Mouse (Mus musculus) testis, adult 2 months (tissue): ENCODE measurements around the gene Ifit1bl2. TPM values are rescaled to one million over a fixed set of nuclear protein-coding genes. Genes with fewer than 3 reads are reported as not detected.

ENCODE experiments used
- H3K27ac ChIP-seq: fragments of 200-500 bp; 2 replicates; pipeline ENCODE4 v1.5.1; 2012; ENCODE audit warnings: low read depth, low read length; ENCODE audit not compliant: control insufficient read depth, insufficient read depth
- H3K27me3 ChIP-seq: fragments of 200-500 bp; 2 replicates; pipeline ENCODE4 v1.6.1; 2012; ENCODE audit warnings: mild to moderate bottlenecking, low read length, moderate library complexity; ENCODE audit not compliant: control insufficient read depth, insufficient read depth
- H3K36me3 ChIP-seq: fragments of 200-500 bp; 2 replicates; pipeline ENCODE4 v1.6.1; 2012; ENCODE audit warnings: mild to moderate bottlenecking, low read length; ENCODE audit not compliant: control insufficient read depth, insufficient read depth
- H3K4me1 ChIP-seq: fragments of 200-500 bp; 2 replicates; pipeline ENCODE4 v1.6.1; 2012; ENCODE audit warnings: low read length; ENCODE audit not compliant: control insufficient read depth, insufficient read depth
- H3K4me3 ChIP-seq: fragments of 200-500 bp; 2 replicates; pipeline ENCODE4 v1.5.1; 2012; ENCODE audit warnings: low read depth, mild to moderate bottlenecking, low read length, moderate library complexity, mixed read lengths; ENCODE audit not compliant: control insufficient read depth
- CTCF ChIP-seq: fragments of 200-500 bp; IDR thresholded peaks from 2 replicates; pipeline ENCODE4 v1.5.1; 2012; ENCODE audit warnings: low read depth, mild to moderate bottlenecking, inconsistent platforms, low read length, moderate library complexity; ENCODE audit not compliant: control insufficient read depth, insufficient read depth, insufficient replicate concordance
- POLR2A ChIP-seq: fragments of 200-500 bp; IDR thresholded peaks from 2 replicates; pipeline ENCODE4 v1.6.1; 2012; ENCODE audit warnings: low read depth, mild to moderate bottlenecking, inconsistent platforms, low read length, moderate library complexity; ENCODE audit not compliant: control insufficient read depth
- polyA plus RNA-seq: library from polyadenylated mRNA; depleted of rRNA; stranded (reverse); fragments of >200 nt; gene quantifications from 2 replicates; pipeline ENCODE4 v1.2.3, GENCODE M21; 2012; rRNA removed

Gene Ifit1bl2
- polyA plus RNA-seq = not detected in 2 replicates

DNA sequence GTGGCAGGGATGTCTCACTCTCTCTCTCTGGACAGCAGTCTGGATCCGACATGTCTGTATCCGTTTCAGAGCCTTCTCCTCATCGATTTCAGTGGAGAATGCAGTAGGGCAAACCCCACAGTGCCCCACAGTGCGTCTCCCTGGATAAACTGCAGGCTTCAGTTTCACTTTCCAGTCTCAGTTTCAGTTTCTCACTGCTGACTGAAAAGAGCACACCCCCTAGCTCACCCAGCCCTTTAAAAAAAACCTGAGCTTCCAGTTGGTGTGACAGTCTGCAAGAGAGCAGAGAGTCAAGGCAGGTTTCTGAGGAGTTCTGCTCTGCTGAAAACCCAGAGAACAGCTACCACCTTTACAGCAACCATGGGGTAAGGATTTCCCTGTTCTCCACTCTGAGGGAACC lies at the start of gene Ifit1bl2, which contains the start of gene Ifit1:
Ifit1bl2 (minus strand) TSS at position 121 of the 400 bp plus-strand sequence.
Ifit1 (plus strand) TSS at position 249 of the 400 bp plus-strand sequence.
- Histone ChIP-seq H3K27me3 (no peaks in the 10 kb centered on the region), H3K4me3 (no peak within 1 kb of the TSS; the same call in 1 of the 2 replicates), H3K27ac (no peak within 1 kb of the TSS), H3K36me3 (no peaks in the 10 kb centered on the region), H3K4me1 (no peaks in the 10 kb centered on the region)
- no peak for TF ChIP-seq POLR2A
- TF ChIP-seq CTCF = no peak

DNA sequence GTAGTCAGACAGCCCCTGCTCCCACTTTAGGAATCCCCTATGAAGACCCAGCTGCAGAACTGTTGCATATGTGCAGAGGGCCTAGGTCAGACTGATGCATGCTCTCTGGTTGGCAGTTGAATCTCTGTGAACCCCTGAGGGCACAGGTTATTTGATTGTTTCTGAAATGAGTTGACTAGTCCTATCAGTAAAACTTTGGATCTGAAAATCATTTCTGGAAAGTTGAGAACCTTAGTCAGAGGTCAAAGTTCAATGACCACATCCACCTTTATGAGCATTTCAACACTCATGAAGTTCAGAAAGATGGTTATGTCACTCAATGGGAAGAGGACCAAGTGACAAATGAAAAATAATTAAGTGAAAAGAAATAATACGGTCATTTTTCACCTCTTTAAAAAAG lies 45.0 kb upstream of the Ifit1bl2 start:
- Histone ChIP-seq H3K36me3 (no peaks in the 10 kb centered on the region), H3K4me3 (no peak overlapping the region), H3K27ac (no peak overlapping the region), H3K4me1 (no peaks in the 10 kb centered on the region), H3K27me3 (no peaks in the 10 kb centered on the region)
- no peak for TF ChIP-seq CTCF
- no peak for TF ChIP-seq POLR2A

DNA sequence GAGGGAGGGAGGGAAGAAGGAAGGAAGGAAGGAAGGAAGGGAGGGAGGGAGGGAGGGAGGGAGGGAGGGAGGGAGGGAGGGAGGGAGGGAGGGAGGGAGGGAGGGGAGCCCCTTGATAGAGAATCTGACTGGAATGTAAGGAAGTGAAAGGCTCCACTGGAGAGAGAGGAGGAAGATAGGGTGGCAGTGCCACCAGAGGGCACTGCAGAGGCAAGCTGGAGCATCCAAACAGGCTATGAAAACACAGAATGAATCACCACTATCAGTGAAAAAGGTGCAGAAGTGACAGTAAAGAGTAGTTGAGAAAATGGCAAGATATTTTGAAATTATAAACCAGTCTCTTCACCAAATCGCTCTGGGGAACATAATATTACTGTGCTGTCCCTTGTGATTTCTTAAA lies 44.3 kb upstream of the Ifit1bl2 start:
- Histone ChIP-seq H3K4me3 (no peak overlapping the region), H3K4me1 (no peaks in the 10 kb centered on the region), H3K27ac (no peak overlapping the region), H3K36me3 (no peaks in the 10 kb centered on the region), H3K27me3 (no peaks in the 10 kb centered on the region)
- TF ChIP-seq CTCF (peak; percentile 57; the same call in 1 of the 2 replicates), POLR2A (no peak)

DNA sequence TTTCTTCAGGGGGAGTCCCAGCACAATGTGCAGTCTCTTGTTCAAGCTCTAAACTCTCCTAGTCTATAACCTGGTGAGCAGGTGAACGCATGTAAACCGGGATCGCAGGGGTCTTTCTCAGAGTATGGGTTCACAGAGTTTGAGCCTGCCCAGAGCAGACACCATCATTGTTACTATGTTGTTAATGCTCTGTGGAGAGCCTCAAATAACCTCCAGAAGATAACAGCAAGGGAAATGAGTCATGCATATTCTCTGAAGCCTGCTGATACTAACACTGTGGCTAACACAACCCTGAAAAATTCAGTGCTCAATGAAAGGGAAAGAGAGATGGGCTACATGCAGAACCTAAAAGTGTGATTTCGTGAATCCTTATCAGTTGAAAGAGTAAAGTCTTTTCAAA lies 37.9 kb upstream of the Ifit1bl2 start:
- no peaks in the 10 kb centered on the region for H3K36me3 ChIP-seq
- H3K27ac ChIP-seq = no peak overlapping the region
- no peaks in the 10 kb centered on the region for H3K27me3 ChIP-seq
- TF ChIP-seq POLR2A (no peak), CTCF (no peak)
- H3K4me3 ChIP-seq = no peak overlapping the region
- peaks cover 2% of the 10 kb centered on the region for H3K4me1 ChIP-seq

- no peak for TF ChIP-seq POLR2A
- no peak for TF ChIP-seq CTCF
- Histone ChIP-seq H3K27ac (no peak overlapping the region), H3K36me3 (no peaks in the 10 kb centered on the region), H3K4me1 (peaks cover 2% of the 10 kb centered on the region), H3K4me3 (no peak overlapping the region), H3K27me3 (no peaks in the 10 kb centered on the region)
These were observed 32.9 kb upstream of the Ifit1bl2 start for GRCm38 (mm10) chr19:34673476-34673875.

- Histone ChIP-seq H3K4me1 (no peaks in the 10 kb centered on the region), H3K36me3 (no peaks in the 10 kb centered on the region), H3K27ac (no peak overlapping the region), H3K27me3 (no peaks in the 10 kb centered on the region), H3K4me3 (no peak overlapping the region)
- TF ChIP-seq POLR2A (no peak), CTCF (peak; percentile 93; the same call in 1 of the 2 replicates)
These were observed 25.6 kb upstream of the Ifit1bl2 start for GRCm38 (mm10) chr19:34666127-34666526.

DNA sequence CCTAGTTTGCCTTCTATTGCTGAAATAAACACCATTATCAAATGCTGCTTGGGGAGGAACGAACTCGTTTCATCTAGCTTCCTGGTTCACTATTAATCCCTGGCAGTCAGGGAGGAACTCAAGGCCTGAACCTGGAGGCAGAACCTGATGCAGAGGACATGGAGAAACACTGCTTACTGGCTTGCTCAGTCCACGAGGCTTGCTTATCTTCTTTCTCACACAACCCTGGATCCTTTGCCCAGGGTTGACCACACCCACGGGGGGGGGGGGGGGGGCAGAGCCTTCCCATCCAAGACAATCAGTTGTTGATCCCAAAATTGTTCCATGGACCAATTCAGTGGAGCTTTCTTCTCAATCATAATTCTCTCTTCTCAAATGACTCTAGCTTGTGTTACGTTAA lies 22.2 kb upstream of the Ifit1bl2 start:
- TF ChIP-seq POLR2A = no peak
- no peak for TF ChIP-seq CTCF
- H3K36me3 ChIP-seq = no peaks in the 10 kb centered on the region
- no peak overlapping the region for H3K27ac ChIP-seq
- H3K4me3 ChIP-seq = no peak overlapping the region
- H3K4me1 ChIP-seq = no peaks in the 10 kb centered on the region
- no peaks in the 10 kb centered on the region for H3K27me3 ChIP-seq

- TF ChIP-seq CTCF (no peak; the same call in 1 of the 2 replicates), POLR2A (no peak)
- Histone ChIP-seq H3K36me3 (no peaks in the 10 kb centered on the region), H3K27ac (no peak overlapping the region; the same call in 1 of the 2 replicates), H3K27me3 (no peaks in the 10 kb centered on the region), H3K4me1 (no peaks in the 10 kb centered on the region), H3K4me3 (peak overlapping the region; percentile 50)
These were observed 21.5 kb upstream of the Ifit1bl2 start for GRCm38 (mm10) chr19:34662067-34662507.
